Mouse (Mus musculus) kidney, adult 2 months (tissue): ENCODE measurements around the gene Gas6.

Experiments used
- CTCF ChIP-seq: fragments of 200-500 bp; conservative IDR thresholded peaks from 2 replicates; pipeline ENCODE4 v1.5.1; 2011; ENCODE audit warnings: low read depth, mild to moderate bottlenecking, control low read depth, low read length, moderate library complexity, mixed read lengths; ENCODE audit not compliant: insufficient read depth, insufficient read length
- POLR2A ChIP-seq: fragments of 200-500 bp; IDR thresholded peaks from one replicate; pipeline ENCODE4 v1.6.1; 2011; ENCODE audit warnings: low read depth, low read length, control low read depth

DNA sequence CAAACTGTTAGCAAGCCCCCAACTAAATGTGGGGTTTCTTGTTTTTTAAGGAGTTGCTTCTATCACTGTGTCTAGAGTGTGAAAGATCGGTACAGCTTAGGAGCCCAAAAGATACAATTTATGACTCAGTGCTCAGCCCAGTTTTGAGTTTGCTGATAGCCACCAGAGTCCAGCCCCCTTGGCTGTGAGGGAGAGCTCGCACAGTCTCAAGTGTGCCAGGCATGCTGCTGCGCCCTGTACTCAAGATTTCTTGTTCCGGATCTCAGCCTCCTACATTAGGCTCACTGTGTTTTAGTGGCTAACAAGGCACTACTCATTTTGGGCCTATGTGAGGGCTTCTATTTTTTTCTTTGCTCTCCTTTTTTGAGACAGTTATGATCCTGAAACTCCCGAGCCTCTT is 45.8 kb upstream of the Gas6 start:
- no peak for TF ChIP-seq POLR2A
- TF ChIP-seq CTCF: no peak
